8 mouse cellular contexts compared by ENCODE assay signal in the genomic region with DNA sequence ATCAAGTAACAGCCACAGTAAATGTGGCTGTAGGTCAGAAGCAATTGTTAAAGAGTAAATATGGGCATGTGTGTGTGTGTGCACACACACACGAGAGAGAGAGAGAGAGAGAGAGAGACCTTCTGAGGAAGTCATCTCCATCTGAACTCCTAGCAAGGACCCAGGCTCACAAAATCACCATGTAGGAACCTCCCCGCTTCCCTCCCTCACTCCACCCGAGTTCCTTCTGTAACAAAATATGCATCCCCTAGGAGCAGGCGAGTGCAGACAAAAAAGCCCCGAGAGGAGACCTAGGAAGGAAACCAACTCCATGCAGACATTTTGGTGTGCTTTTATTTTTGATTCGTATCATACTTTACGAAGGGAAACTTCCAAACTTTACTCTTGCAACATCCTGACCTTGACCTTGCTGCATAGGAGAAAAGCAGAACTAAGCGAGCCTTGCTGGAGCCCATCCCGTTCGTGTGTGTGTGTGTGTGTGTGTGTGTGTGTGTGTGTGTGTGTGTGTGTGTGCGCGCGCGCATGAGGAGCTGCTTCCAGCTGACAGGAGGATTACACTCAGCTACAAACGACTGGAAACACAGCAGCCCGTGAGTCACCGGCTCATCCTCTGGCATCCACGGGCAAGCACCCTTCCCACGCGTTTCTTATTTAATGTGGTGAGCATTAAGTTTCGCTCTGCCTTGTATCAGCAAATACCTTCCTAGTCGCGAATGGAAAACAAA.
A peak's percentile ranks its signal among the peaks of the same experiment; 100 is the strongest.
DNase-seq lines count a peak whose midpoint lies in the region; ATAC-seq and TF ChIP-seq lines count a peak whose summit lies in the region.

No protein-coding gene starts in this region.

- TF ChIP-seq CTCF in gastrocnemius, adult 2 months (IDR thresholded peaks at IDR 0.05): no peak

- no peaks in the 10 kb centered on the region for H3K4me1 ChIP-seq in midbrain, embryonic 14.5 days (ENCODE audit: control insufficient read depth, insufficient read depth, low read length)

- H3K9me3 ChIP-seq in midbrain, embryonic 14.5 days (ENCODE audit: control insufficient read depth, low read length): no peaks in the 10 kb centered on the region

- no peak overlapping the region for H3K4me2 ChIP-seq in midbrain, embryonic 14.5 days (ENCODE audit: low read length)

- intact Hi-C loops in gastrocnemius, adult 2 months (cut with DNase I): no loop called here

- WGBS in midbrain, embryonic 14.5 days: 76% methylated on average over 23 of the region's 23 CpGs

- peak overlapping the region; percentile 82 for H3K27ac ChIP-seq in gastrocnemius, adult 2 months
- H3K27ac ChIP-seq in midbrain, embryonic 14.5 days (replicated peaks; ENCODE audit: low read depth, low read length): no peak overlapping the region

- H3K36me3 ChIP-seq in midbrain, embryonic 14.5 days (ENCODE audit: control insufficient read depth, insufficient read depth, low read length): peaks cover 39% of the 10 kb centered on the region

- H3K27me3 ChIP-seq in midbrain, embryonic 14.5 days (ENCODE audit: control insufficient read depth, insufficient read depth, low read length): no peaks in the 10 kb centered on the region

- peak; percentile 79 for ATAC-seq in monocyte, adult 5-6 weeks (replicated peaks; ENCODE audit: insufficient number of reproducible peaks, low FRiP score, low TSS enrichment, poor library complexity, severe bottlenecking)
- no peak for ATAC-seq in midbrain, embryonic 14.5 days (ENCODE audit: low FRiP score, low TSS enrichment)

- peak; percentile 77 for DNase-seq in CD4-positive helper T cell, adult 2 months (ENCODE audit: low read depth, low spot score)
- peak; percentile 34 for DNase-seq in ZHBTc4 (ENCODE audit: low read depth, low spot score)
- DNase-seq in gastrocnemius, adult 2 months: peak; percentile 73
- peak; percentile 44 to 57 for DNase-seq in left cerebral cortex, adult 18-20 months (ENCODE audit: low spot score in 2 of 2)
- peak; percentile 25 for DNase-seq in yolk sac, embryonic 10.5 days (ENCODE audit: low spot score)
- DNase-seq in midbrain, embryonic 14.5 days: no peak
- DNase-seq in thymus, postnatal 25 days: no peak

- H3K9ac ChIP-seq in midbrain, embryonic 14.5 days (replicated peaks; ENCODE audit: low read length): no peak overlapping the region

- H3K4me3 ChIP-seq in gastrocnemius, adult 2 months: peak overlapping the region; percentile 54
- H3K4me3 ChIP-seq in midbrain, embryonic 14.5 days (replicated peaks; ENCODE audit: low read depth, low read length): no peak overlapping the region

Comparison
In these comparisons a context has a peak if more than half of its experiments do, and no peak if none do; other contexts are left out.
1. DNase-seq: peak in CD4-positive helper T cell, adult 2 months (single experiment), ZHBTc4 (single experiment), gastrocnemius, adult 2 months (single experiment), left cerebral cortex, adult 18-20 months (2 of 2) and yolk sac, embryonic 10.5 days (single experiment); none in midbrain, embryonic 14.5 days (single experiment) and thymus, postnatal 25 days (single experiment).